Mouse (Mus musculus): ENCODE data around the gene Igfals. TPM values are rescaled to one million over a fixed set of nuclear protein-coding genes. Genes with fewer than 3 reads are reported as not detected.

Gene Igfals
- total and polyA plus RNA-seq, 2 experiments from 2014 or later: 0.53 to 1.7 TPM

GRCm38 (mm10) chr17:24894995-24895547 lies 29.3 kb downstream of the Igfals start, which contains the start of the genes Eme2 and Mrps34:
Eme2 (minus strand) TSS chr17:24895087.
Mrps34 (plus strand) TSS chr17:24895116.
- Histone ChIP-seq H3K9ac (replicated peaks; ENCODE audit: low read depth, low read length) (peak within 1 kb of the TSS; percentile 90), H3K27me3 (ENCODE audit: control insufficient read depth, insufficient read depth, low read length) (no peaks in the 10 kb centered on the region), H3K4me3 (ENCODE audit: low read depth, low read length) (peak within 1 kb of the TSS; percentile 71), H3K36me3 (replicated peaks; ENCODE audit: control insufficient read depth, insufficient read depth, low read length) (peaks cover 58% of the 10 kb centered on the region), H3K9me3 (replicated peaks; ENCODE audit: control insufficient read depth, low read length) (no peaks in the 10 kb centered on the region), H3K4me1 (ENCODE audit: control insufficient read depth, insufficient read depth) (peaks cover 20% of the 10 kb centered on the region; the same call in 1 of the 2 replicates), H3K27ac (ENCODE audit: low read depth) (peak within 1 kb of the TSS; percentile 83), H3K4me2 (ENCODE audit: low read depth, low read length) (peak within 1 kb of the TSS; percentile 97)
- ATAC-seq (ENCODE audit: insufficient read depth, low read depth) (peak; percentile 48), DNase-seq (ENCODE audit: low spot score) (peak; percentile 84)
- 0% methylated on average over 62 of the region's 62 CpGs for WGBS
- TF ChIP-seq EP300 (IDR thresholded peaks at IDR 0.05; ENCODE audit: low read depth) (no peak), CTCF (IDR thresholded peaks at IDR 0.05; ENCODE audit: low read depth) (no peak)

DNA sequence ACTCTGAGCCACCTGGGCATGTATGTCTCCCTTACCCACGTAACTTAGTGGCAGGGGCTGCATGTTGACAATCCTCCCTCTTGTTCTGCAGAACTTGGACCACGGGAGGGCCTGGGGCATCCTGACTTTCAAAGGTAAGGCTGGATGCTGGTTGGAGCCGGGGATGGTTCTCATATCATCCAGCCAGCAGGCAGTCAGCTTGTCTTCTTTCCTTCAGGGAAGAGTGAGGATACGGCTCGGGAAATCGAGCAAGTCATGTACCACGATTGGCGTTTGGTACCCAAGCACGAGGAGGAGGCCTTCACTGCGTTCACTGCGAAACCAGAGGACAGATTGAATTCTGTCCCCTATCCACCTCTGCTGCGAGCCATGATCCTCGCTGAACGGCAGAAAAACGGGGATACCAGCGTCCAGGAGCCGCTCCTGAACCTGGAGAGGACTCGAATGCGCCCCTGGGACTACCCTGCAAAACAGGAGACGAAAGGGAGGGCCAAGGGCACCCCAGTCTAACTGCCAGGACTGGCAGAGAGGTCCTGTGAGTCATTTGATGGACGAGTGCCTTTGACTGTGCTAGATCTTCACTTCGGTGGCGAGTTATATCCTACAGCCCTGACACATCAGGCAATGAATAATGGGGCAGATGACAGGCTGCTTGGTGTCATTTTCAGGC lies 29.9 kb downstream of the Igfals start:
- peak overlapping the region; percentile 71 for H3K4me3 ChIP-seq (ENCODE audit: low read depth, low read length)
- peaks cover 20% of the 10 kb centered on the region; the same call in 1 of the 2 replicates for H3K4me1 ChIP-seq (ENCODE audit: control insufficient read depth, insufficient read depth)
- WGBS: 9% methylated on average over 23 of the region's 23 CpGs
- TF ChIP-seq EP300 (IDR thresholded peaks at IDR 0.05; ENCODE audit: low read depth): no peak
- no peak for TF ChIP-seq CTCF (IDR thresholded peaks at IDR 0.05; ENCODE audit: low read depth)
- H3K27me3 ChIP-seq (ENCODE audit: control insufficient read depth, insufficient read depth, low read length): no peaks in the 10 kb centered on the region
- H3K9me3 ChIP-seq (replicated peaks; ENCODE audit: control insufficient read depth, low read length): no peaks in the 10 kb centered on the region
- H3K27ac ChIP-seq (ENCODE audit: low read depth): peak overlapping the region; percentile 83
- H3K9ac ChIP-seq (replicated peaks; ENCODE audit: low read depth, low read length): peak overlapping the region; percentile 90
- peak overlapping the region; percentile 97 for H3K4me2 ChIP-seq (ENCODE audit: low read depth, low read length)
- H3K36me3 ChIP-seq (replicated peaks; ENCODE audit: control insufficient read depth, insufficient read depth, low read length): peaks cover 58% of the 10 kb centered on the region
- DNase-seq (ENCODE audit: low spot score) (no peak), ATAC-seq (ENCODE audit: insufficient read depth, low read depth) (no peak)

DNA sequence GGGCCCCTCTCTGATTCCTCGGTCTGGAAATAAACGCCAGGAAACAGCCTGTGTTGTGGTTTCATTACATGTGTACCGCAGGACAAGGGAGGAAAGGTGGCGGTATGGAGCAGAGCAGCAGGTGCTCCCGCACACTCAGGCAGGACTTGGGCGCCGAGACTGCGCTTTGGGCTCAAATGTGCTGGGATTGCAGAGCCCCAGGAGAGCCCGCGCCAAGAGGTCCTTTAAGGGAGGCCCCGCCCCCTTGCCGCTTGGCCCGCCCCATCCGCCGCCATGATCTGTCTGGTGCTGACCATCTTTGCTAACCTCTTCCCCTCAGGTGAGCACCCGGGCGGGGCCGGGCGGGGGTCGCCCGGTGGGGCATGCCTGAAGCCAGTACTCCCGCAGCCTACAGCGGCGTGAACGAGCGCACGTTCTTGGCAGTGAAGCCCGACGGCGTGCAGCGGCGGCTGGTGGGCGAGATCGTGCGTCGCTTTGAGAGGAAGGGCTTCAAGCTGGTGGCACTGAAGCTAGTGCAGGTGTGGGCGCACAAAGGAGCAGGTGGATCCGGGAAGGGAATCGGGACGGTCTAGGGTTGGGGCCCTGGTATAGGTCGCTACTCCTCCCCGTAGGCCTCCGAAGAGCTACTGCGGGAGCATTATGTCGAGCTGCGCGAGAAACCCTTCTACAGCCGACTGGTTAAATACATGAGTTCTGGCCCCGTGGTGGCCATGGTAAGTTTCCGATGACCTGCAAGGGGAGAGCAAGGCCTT lies 30.6 kb downstream of the Igfals start, which contains the start of gene Nme3:
Gene Nme3, plus strand, starts transcription at position 260 of the 752 bp plus-strand sequence.
- WGBS: 1% methylated on average over 50 of the region's 50 CpGs
- peaks cover 20% of the 10 kb centered on the region; the same call in 1 of the 2 replicates for H3K4me1 ChIP-seq (ENCODE audit: control insufficient read depth, insufficient read depth)
- H3K4me2 ChIP-seq (ENCODE audit: low read depth, low read length): peak within 1 kb of the TSS; percentile 97
- peak; percentile 58 for DNase-seq (ENCODE audit: low spot score)
- TF ChIP-seq CTCF (IDR thresholded peaks at IDR 0.05; ENCODE audit: low read depth): no peak
- TF ChIP-seq EP300 (IDR thresholded peaks at IDR 0.05; ENCODE audit: low read depth): no peak
- H3K36me3 ChIP-seq (replicated peaks; ENCODE audit: control insufficient read depth, insufficient read depth, low read length): peaks cover 58% of the 10 kb centered on the region
- ATAC-seq (ENCODE audit: insufficient read depth, low read depth): peak; percentile 47
- H3K27ac ChIP-seq (ENCODE audit: low read depth): peak within 1 kb of the TSS; percentile 83
- H3K9me3 ChIP-seq (replicated peaks; ENCODE audit: control insufficient read depth, low read length): no peaks in the 10 kb centered on the region
- peak within 1 kb of the TSS; percentile 71 for H3K4me3 ChIP-seq (ENCODE audit: low read depth, low read length)
- no peaks in the 10 kb centered on the region for H3K27me3 ChIP-seq (ENCODE audit: control insufficient read depth, insufficient read depth, low read length)
- H3K9ac ChIP-seq (replicated peaks; ENCODE audit: low read depth, low read length): peak within 1 kb of the TSS; percentile 90

DNA sequence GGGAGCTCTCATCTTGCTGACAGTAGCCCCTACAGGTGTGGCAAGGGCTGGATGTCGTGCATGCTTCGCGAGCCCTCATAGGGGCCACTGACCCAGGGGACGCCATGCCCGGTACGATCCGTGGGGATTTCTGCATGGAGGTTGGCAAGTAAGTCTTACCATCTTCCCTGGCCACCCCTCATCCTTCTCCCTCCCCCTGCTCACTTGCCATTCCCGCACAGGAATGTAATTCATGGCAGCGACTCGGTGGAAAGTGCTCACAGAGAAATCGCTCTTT lies 31.1 kb downstream of the Igfals start:
- Histone ChIP-seq H3K4me1 (ENCODE audit: control insufficient read depth, insufficient read depth) (peaks cover 20% of the 10 kb centered on the region; the same call in 1 of the 2 replicates), H3K36me3 (replicated peaks; ENCODE audit: control insufficient read depth, insufficient read depth, low read length) (peaks cover 59% of the 10 kb centered on the region), H3K4me3 (ENCODE audit: low read depth, low read length) (peak overlapping the region; percentile 71), H3K9ac (replicated peaks; ENCODE audit: low read depth, low read length) (peak overlapping the region; percentile 90), H3K4me2 (ENCODE audit: low read depth, low read length) (peak overlapping the region; percentile 97), H3K27ac (ENCODE audit: low read depth) (peak overlapping the region; percentile 83), H3K9me3 (replicated peaks; ENCODE audit: control insufficient read depth, low read length) (no peaks in the 10 kb centered on the region), H3K27me3 (ENCODE audit: control insufficient read depth, insufficient read depth, low read length) (no peaks in the 10 kb centered on the region)
- 46% methylated on average over 11 of the region's 11 CpGs for WGBS
- TF ChIP-seq CTCF (IDR thresholded peaks at IDR 0.05; ENCODE audit: low read depth) (no peak), EP300 (IDR thresholded peaks at IDR 0.05; ENCODE audit: low read depth) (no peak)
- no peak for ATAC-seq (ENCODE audit: insufficient read depth, low read depth)
- no peak for DNase-seq (ENCODE audit: low spot score)

- no peaks in the 10 kb centered on the region for H3K27me3 ChIP-seq (ENCODE audit: control insufficient read depth, insufficient read depth, low read length)
- H3K9ac ChIP-seq (replicated peaks; ENCODE audit: low read depth, low read length): no peak overlapping the region
- DNase-seq (ENCODE audit: low spot score) (no peak), ATAC-seq (ENCODE audit: insufficient read depth, low read depth) (no peak)
- no peak overlapping the region for H3K4me3 ChIP-seq (ENCODE audit: low read depth, low read length)
- 75% methylated on average over 4 of the region's 4 CpGs for WGBS
- TF ChIP-seq EP300 (IDR thresholded peaks at IDR 0.05; ENCODE audit: low read depth): no peak
- TF ChIP-seq CTCF (IDR thresholded peaks at IDR 0.05; ENCODE audit: low read depth): no peak
- H3K36me3 ChIP-seq (replicated peaks; ENCODE audit: control insufficient read depth, insufficient read depth, low read length): peaks cover 59% of the 10 kb centered on the region
- H3K4me1 ChIP-seq (ENCODE audit: control insufficient read depth, insufficient read depth): peaks cover 20% of the 10 kb centered on the region; the same call in 1 of the 2 replicates
- H3K4me2 ChIP-seq (ENCODE audit: low read depth, low read length): no peak overlapping the region
- H3K9me3 ChIP-seq (replicated peaks; ENCODE audit: control insufficient read depth, low read length): no peaks in the 10 kb centered on the region
- H3K27ac ChIP-seq (ENCODE audit: low read depth): no peak overlapping the region
Measured at GRCm38 (mm10) chr17:24897600-24897999, 31.8 kb downstream of the Igfals start.
